Comparison of ENCODE assay signal across 8 mouse cellular contexts in genomic region chr14:124677379-124677778, GRCm38 (mm10). TPM values are rescaled to one million over a fixed set of nuclear protein-coding genes. Genes with fewer than 3 reads are reported as not detected.
DNase-seq lines count a peak whose midpoint lies in the region; ATAC-seq lines count a peak whose summit lies in the region.

No protein-coding gene starts in this region.

- peaks cover 37% of the 10 kb centered on the region for H3K27me3 ChIP-seq in kidney, embryonic 15.5 days
- H3K27me3 ChIP-seq in embryonic facial prominence, embryonic 12.5 days: peaks cover 24% of the 10 kb centered on the region
- no peaks in the 10 kb centered on the region for H3K27me3 ChIP-seq in hindbrain, embryonic 11.5 days (ENCODE audit: control insufficient read depth, insufficient read depth, low read length)

- no peak for DNase-seq in kidney, adult 18-20 months
- peak; percentile 73 for DNase-seq in hindbrain, embryonic 11.5 days (ENCODE audit: low spot score)
- peak; percentile 55 for DNase-seq in left cerebral cortex, postnatal 4 days
- DNase-seq in right cerebral cortex, adult 2 months (ENCODE audit: low spot score in 2 of 2): peak; percentile 81 to 84
- DNase-seq in spleen, postnatal 14 days (ENCODE audit: low spot score in 2 of 2): no peak

- peak overlapping the region; percentile 36 for H3K4me3 ChIP-seq in kidney, embryonic 15.5 days (replicated peaks)
- peak overlapping the region; percentile 36 for H3K4me3 ChIP-seq in embryonic facial prominence, embryonic 12.5 days
- peak overlapping the region; percentile 42 for H3K4me3 ChIP-seq in hindbrain, embryonic 11.5 days (ENCODE audit: low read depth, low read length)

- H3K4me1 ChIP-seq in kidney, embryonic 15.5 days: peaks cover 23% of the 10 kb centered on the region
- H3K4me1 ChIP-seq in embryonic facial prominence, embryonic 12.5 days: peaks cover 16% of the 10 kb centered on the region
- H3K4me1 ChIP-seq in hindbrain, embryonic 11.5 days (replicated peaks; ENCODE audit: control insufficient read depth, insufficient read depth, low read length): no peaks in the 10 kb centered on the region

- no peak overlapping the region for H3K27ac ChIP-seq in kidney, embryonic 15.5 days
- H3K27ac ChIP-seq in embryonic facial prominence, embryonic 12.5 days: no peak overlapping the region
- H3K27ac ChIP-seq in hindbrain, embryonic 11.5 days (ENCODE audit: low read depth, low read length): no peak overlapping the region

- 4% methylated on average over 10 of the region's 10 CpGs for WGBS in kidney, embryonic 15.5 days
- 4% methylated on average over 10 of the region's 10 CpGs for WGBS in embryonic facial prominence, embryonic 12.5 days
- WGBS in hindbrain, embryonic 11.5 days: 2% methylated on average over 10 of the region's 10 CpGs

- intact Hi-C loops in left cerebral cortex, postnatal 4 days (cut with DNase I): no loop called here

- peak overlapping the region; percentile 64 for H3K4me2 ChIP-seq in kidney, embryonic 15.5 days
- peak overlapping the region; percentile 72 for H3K4me2 ChIP-seq in embryonic facial prominence, embryonic 12.5 days (replicated peaks)
- peak overlapping the region; percentile 61 for H3K4me2 ChIP-seq in hindbrain, embryonic 11.5 days (replicated peaks; ENCODE audit: low read depth, low read length)

- H3K9ac ChIP-seq in kidney, embryonic 15.5 days: no peak overlapping the region
- 0 out of 2 replicates have a peak overlapping the region, but pooled peaks have one; percentile 0 for H3K9ac ChIP-seq in embryonic facial prominence, embryonic 12.5 days
- peak overlapping the region; percentile 46; the same call in 1 of the 2 replicates for H3K9ac ChIP-seq in hindbrain, embryonic 11.5 days (ENCODE audit: low read depth, low read length)

- H3K9me3 ChIP-seq in kidney, embryonic 15.5 days (replicated peaks): no peaks in the 10 kb centered on the region
- no peaks in the 10 kb centered on the region for H3K9me3 ChIP-seq in embryonic facial prominence, embryonic 12.5 days
- no peaks in the 10 kb centered on the region for H3K9me3 ChIP-seq in hindbrain, embryonic 11.5 days (ENCODE audit: control insufficient read depth, low read length)

- ATAC-seq in kidney, embryonic 15.5 days (replicated peaks; ENCODE audit: low FRiP score): peak; percentile 68
- ATAC-seq in embryonic facial prominence, embryonic 12.5 days (ENCODE audit: insufficient number of reproducible peaks, insufficient read depth, low FRiP score, low TSS enrichment): peak; percentile 89
- peak; percentile 91 for ATAC-seq in hindbrain, embryonic 11.5 days (ENCODE audit: low FRiP score)
- no peak for ATAC-seq in megakaryocyte progenitor cell, adult 5-6 weeks (replicated peaks; ENCODE audit: poor library complexity)

- H3K36me3 ChIP-seq in kidney, embryonic 15.5 days: no peaks in the 10 kb centered on the region
- H3K36me3 ChIP-seq in embryonic facial prominence, embryonic 12.5 days: no peaks in the 10 kb centered on the region
- no peaks in the 10 kb centered on the region for H3K36me3 ChIP-seq in hindbrain, embryonic 11.5 days (ENCODE audit: control insufficient read depth, insufficient read depth, low read length)

RNA-seq across cellular contexts. Expression of gene Fgf14, which starts 0.5 kb away (rescaled TPM):
- 0.22 and 0.35 TPM in 2 replicates for polyA plus RNA-seq in kidney, embryonic 15.5 days (2015; fragmentation: Nextera tagmentation; extraction: Ambion mirVana)
- 1.4 and 2.0 TPM in 2 replicates for polyA plus RNA-seq in embryonic facial prominence, embryonic 12.5 days (2016; fragmentation: Nextera tagmentation; extraction: Ambion mirVana)
- 5.6 and 8.3 TPM in 2 replicates for polyA plus RNA-seq in hindbrain, embryonic 11.5 days (2014; fragmentation: Nextera tagmentation; extraction: Ambion mirVana)
- 10 to 100 TPM; 42.0 to 44.2 TPM for total RNA-seq in left cerebral cortex, postnatal 4 days (2021)
- not detected in 2 replicates for total RNA-seq in megakaryocyte progenitor cell, adult 5-6 weeks (2015)
- total RNA-seq in megakaryocyte progenitor cell, adult 5-6 weeks (2017): not detected in 2 replicates

Comparison
In these comparisons a context has a peak if more than half of its experiments do, and no peak if none do; other contexts are left out.
1. DNase-seq: peak in hindbrain, embryonic 11.5 days (single experiment), left cerebral cortex, postnatal 4 days (single experiment) and right cerebral cortex, adult 2 months (2 of 2); none in kidney, adult 18-20 months (single experiment) and spleen, postnatal 14 days (0 of 2).
2. Peak in every context shown above with its lines, with median percentiles within 50 percentile points of each other: H3K4me2 ChIP-seq and H3K4me3 ChIP-seq.